7 mouse cellular contexts compared by ENCODE assay signal in the genomic region with DNA sequence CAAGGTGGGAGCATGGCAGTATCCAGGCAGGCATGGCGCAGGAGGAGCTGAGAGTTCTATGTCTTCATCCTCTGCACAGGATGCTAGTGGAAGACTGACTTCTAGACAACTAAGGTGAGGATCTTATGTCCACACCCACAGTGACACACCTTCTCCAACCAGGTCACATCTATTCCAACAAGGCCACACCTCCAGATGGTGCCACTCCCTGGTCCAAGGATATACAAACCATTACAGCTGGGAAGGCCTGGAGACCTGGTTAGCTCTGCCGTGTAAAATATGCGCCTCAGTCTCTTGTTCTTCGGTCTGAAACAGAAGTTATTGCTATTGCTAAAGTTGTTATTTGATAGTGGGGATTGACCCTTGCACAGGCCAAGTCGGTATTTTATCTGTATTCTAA. TPM values are rescaled to one million over a fixed set of nuclear protein-coding genes. Genes with fewer than 3 reads are reported as not detected.
"Had no signal": no experiment of that assay in that cellular context is flagged by ENCODE, and none has a peak within 500 bp of the region (broad histone marks: within the 10 kb centered on the region; RNA-seq: fewer than 3 reads in every experiment).

No protein-coding gene starts in this region.

RNA-seq across cellular contexts. Expression of gene Gm17324, which starts 39.4 kb away (rescaled TPM):
- total RNA-seq: gastrocnemius, adult 2 months; gastrocnemius, postnatal 10 days; gastrocnemius, postnatal 25 days; heart, adult 2 months; heart, postnatal 14 days; heart, postnatal 36 days had no signal
- polyA plus RNA-seq: heart, adult 2 months; intestine, embryonic 14.5 days had no signal
